Mouse (Mus musculus) neutrophil, adult 5-6 weeks (primary cell): ENCODE measurements around the gene Dab2ip. TPM values are rescaled to one million over a fixed set of nuclear protein-coding genes. Genes with fewer than 3 reads are reported as not detected.

Experiments used
- ATAC-seq: fragments of 151-379, 151-347 bp; 2 replicates; pipeline ENCODE4 v1.8.0; 2017; ENCODE audit warnings: mild to moderate bottlenecking, moderate TSS enrichment; ENCODE audit not compliant: insufficient number of reproducible peaks, poor library complexity, low FRiP score, severe bottlenecking; ENCODE audit errors: extremely low read depth
- total RNA-seq: library from RNA; stranded (forward); fragments of 200-1000 nt; gene quantifications from 2 replicates; pipeline ENCODE4 v1.2.3, GENCODE M21; 2017

The Dab2ip gene
- total RNA-seq, 1 experiment from 2014 or later = 6.1 TPM

DNA sequence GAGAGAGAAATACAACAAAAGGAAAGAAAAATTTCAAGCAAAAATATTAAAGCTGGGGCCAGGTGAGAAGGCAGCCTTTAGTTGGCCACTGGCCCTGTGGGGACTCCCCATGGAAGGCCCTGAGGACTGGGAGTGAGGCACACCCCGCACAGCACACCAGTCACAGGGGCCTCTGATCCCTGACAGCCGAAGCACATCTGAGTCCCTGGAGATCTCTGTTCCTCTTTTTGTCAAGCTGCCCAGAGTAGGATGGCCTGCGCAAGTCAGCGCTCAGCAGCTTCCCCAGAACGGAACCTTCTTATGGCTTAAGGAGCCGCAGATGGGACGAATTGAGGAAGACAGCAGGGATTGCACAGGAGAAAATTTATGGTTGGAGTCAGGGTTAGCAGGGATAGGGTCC lies 198.4 kb downstream of the Dab2ip start:
- ATAC-seq = peak; percentile 71

GRCm38 (mm10) chr2:35760352-35760751 lies 202.3 kb downstream of the Dab2ip start:
- no peak for ATAC-seq

- ATAC-seq = no peak
Observed at GRCm38 (mm10) chr2:35760867-35761266, 202.8 kb downstream of the Dab2ip start.

GRCm38 (mm10) chr2:35761458-35761857 lies 203.4 kb downstream of the Dab2ip start:
- ATAC-seq = no peak

GRCm38 (mm10) chr2:35763818-35764217 lies 205.8 kb downstream of the Dab2ip start:
- ATAC-seq = no peak

DNA sequence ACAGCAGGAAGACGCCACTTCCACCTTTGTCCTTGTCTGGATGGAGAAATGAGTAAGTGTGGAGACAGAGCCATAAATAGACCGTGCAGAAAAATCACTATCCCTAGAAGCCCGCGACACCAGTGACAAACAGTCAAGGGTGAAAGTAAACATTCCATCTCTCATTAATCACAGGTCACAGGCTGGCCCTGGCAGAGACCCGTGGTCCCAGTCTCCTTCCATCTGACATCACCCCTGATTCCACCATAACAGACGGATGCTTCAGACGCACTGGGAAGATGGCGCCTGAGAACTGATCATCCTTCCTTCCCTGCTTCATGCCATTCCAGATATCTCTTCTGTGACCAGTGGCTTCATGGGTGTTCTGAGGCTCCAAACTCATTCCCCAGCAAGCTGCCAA lies 206.3 kb downstream of the Dab2ip start:
- no peak for ATAC-seq

GRCm38 (mm10) chr2:35767834-35768537 lies 209.9 kb downstream of the Dab2ip start:
- no peak for ATAC-seq

DNA sequence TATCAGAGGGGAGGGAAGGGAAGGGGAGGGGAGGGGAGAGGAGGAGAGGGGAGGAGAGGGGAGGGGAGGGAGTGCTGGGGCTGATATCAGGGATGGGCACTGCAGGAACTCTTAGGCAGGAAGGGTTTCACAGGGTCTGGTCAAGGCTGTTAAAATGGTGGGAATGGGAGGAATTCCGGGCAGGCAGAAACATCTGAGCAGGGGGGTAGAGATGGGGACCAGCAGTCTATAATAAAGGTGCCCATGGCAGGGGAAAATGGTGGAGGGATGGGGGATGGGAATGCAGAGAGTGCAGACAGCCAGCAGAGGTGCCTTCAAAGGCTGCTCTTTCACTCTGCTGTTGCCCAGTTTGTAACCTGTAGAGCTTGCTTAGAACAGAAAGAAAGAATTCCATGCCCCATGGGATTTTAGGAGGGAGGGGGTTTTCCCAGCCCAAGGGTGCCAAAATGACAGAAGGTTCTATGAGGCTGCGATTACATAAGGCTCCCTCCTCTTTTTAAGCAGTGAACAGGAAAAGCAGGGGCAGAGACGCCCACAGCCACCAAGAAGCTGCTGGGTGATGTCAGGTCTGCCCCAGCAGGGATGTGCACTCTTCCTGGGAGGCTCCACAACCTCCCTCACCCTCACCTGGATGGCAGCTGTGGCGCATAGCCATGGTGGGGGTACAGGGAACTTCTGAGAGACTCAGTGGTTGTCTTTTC lies 210.6 kb downstream of the Dab2ip start:
- ATAC-seq = no peak

GRCm38 (mm10) chr2:35769398-35769797 lies 211.3 kb downstream of the Dab2ip start:
- no peak for ATAC-seq

DNA sequence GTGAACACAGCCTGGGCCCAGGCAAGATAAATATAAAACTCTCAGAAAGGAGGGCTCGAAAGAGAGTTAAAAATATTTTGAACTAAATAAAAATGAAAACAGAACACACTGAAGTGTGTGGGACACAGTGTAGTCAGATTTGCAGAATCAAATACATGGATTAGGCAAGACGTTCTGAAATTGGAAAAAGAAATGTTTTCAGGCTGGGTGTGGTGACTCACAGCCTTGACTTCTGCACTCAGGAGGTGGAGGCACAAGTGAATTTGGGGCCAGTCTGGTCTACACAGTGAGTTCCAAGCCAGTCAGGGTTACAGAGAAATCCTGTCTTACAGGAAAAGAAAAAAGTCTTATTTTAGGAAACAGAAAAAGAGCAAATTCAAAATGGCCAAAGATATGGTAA lies 212.5 kb downstream of the Dab2ip start:
- no peak for ATAC-seq

DNA sequence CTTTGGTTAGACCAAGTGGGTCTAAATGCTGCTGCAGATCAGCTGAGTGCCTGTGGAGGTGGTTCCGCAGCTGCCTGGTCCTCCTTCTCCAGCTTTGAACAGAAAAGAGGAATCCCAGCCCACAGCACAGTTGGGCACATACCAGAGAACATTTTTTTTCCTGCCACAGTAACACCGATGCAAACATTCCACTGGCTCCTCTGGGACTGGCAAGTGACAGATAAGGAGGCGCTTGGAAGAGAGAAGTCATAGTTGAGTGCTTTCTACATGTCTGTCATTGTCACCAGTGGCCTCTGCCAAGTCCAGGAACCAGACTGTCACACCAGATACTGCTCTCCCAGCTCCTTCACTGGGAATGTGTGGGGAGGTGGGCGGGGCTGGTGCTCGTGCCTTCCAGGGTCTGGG lies 217.6 kb downstream of the Dab2ip start:
- ATAC-seq = no peak

GRCm38 (mm10) chr2:35776935-35777334 lies 218.9 kb downstream of the Dab2ip start:
- no peak for ATAC-seq

DNA sequence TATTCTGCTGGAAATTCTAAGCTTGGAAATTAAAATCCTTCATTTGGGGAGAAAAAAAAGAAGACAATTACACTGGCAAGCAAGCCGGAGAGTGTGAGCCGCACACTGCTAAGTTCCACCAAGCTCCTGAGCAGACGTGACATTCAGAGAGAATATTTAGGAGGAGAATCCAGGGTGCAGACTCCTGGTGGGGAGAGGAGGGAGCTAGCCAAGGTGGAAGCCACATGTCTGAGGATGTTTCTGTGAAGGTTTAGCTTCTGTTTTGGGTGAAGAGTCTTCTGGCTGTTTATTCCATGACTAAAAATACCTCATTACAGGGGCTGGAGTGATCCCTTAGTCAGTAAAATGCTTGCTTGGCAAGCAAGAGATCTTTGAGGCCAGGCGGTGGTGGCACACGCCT lies 221.2 kb downstream of the Dab2ip start:
- ATAC-seq = no peak

Other genes starting within 250 kb of the Dab2ip start
- gene Stom, start 221.3 kb upstream of the Dab2ip start, total RNA-seq = 14.0 and 15.0 TPM in 2 replicates
- not detected in 2 replicates for gene 4930568D16Rik, start 190.5 kb upstream of the Dab2ip start, total RNA-seq
- 0.61 TPM in 1 of 2 replicates, not detected in the other for gene 4930402F06Rik, start 161.1 kb upstream of the Dab2ip start, total RNA-seq
- 52.3 and 56.3 TPM in 2 replicates for gene Ggta1, start 95.0 kb upstream of the Dab2ip start, total RNA-seq